Mouse (Mus musculus) left cerebral cortex, postnatal 36 days (tissue): ENCODE measurements around the gene Sag. TPM values are rescaled to one million over a fixed set of nuclear protein-coding genes. Genes with fewer than 3 reads are reported as not detected.

Experiments used
- DNase-seq, 2 experiments: peaks; one replicate each; pipeline ENCODE4 v3.0.0; 2021 to 2022; ENCODE audit warnings: low spot score in 2 of 2, mixed read lengths in 1 of 2
- intact Hi-C: fragments of 180-260 bp; cut with DNase I; formaldehyde crosslinking; loops from one replicate; pipeline ENCODE4 v1.15.1; 2025
- total RNA-seq, 2 experiments: library from RNA; stranded (reverse); gene quantifications; 2 replicates each; pipeline ENCODE4 v1.2.3; 2021

The Sag gene
- total RNA-seq, 2 experiments from 2014 or later, result 2.0 to 3.7 TPM

- DNase-seq, result peak; percentile 63 to 71
- intact Hi-C loops, result no loop called here
Measured at GRCm38 (mm10) chr1:87879494-87880325, 76.2 kb downstream of the Sag start.

- no peak for DNase-seq
- intact Hi-C loops, result no loop called here
Measured at GRCm38 (mm10) chr1:87880326-87880627, 76.8 kb downstream of the Sag start.

- intact Hi-C loops, result no loop called here
Measured at GRCm38 (mm10) chr1:87880856-87881255, 77.4 kb downstream of the Sag start.

GRCm38 (mm10) chr1:87881726-87882125 lies 78.2 kb downstream of the Sag start:
- no peak for DNase-seq
- intact Hi-C loops, result no loop called here

More at GRCm38 (mm10) chr1:87880856-87881255, 77.4 kb downstream of the Sag start:
- no peak for DNase-seq

GRCm38 (mm10) chr1:87882554-87882953 lies 79.1 kb downstream of the Sag start:
- intact Hi-C loops, result no loop called here
- no peak for DNase-seq

GRCm38 (mm10) chr1:87890960-87891359 lies 87.5 kb downstream of the Sag start:
- DNase-seq, result no peak
- intact Hi-C loops, result no loop called here

- intact Hi-C loops, result no loop called here
- no peak for DNase-seq
Measured at GRCm38 (mm10) chr1:87891634-87892033, 88.2 kb downstream of the Sag start.

- no peak for DNase-seq
- intact Hi-C loops, result no loop called here
Measured at GRCm38 (mm10) chr1:87892499-87892898, 89.0 kb downstream of the Sag start.

- intact Hi-C loops, result no loop called here
- no peak for DNase-seq
Measured at GRCm38 (mm10) chr1:87893414-87893813, 89.9 kb downstream of the Sag start.

Other genes starting within 250 kb of the Sag start
- 100 to 1,000 TPM; 359 to 394 TPM for gene Ngef, start 229.8 kb upstream of the Sag start, total RNA-seq
- 10 to 100 TPM; 19.8 to 20.5 TPM for gene Inpp5d, start 183.4 kb upstream of the Sag start, total RNA-seq
- gene Atg16l1, start 47.8 kb upstream of the Sag start, total RNA-seq, result 10 to 100 TPM; 56.6 to 77.5 TPM
- gene Dgkd, start 49.6 kb downstream of the Sag start, total RNA-seq, result 100 to 1,000 TPM in 1 of 2 experiments, 10 to 100 TPM in 1; 88.0 to 122 TPM
- 10 to 100 TPM; 15.1 to 27.2 TPM for gene Usp40, start 204.9 kb downstream of the Sag start, total RNA-seq